Mouse (Mus musculus): Measurements from ENCODE around the gene Bhlhe23. TPM values are rescaled to one million over a fixed set of nuclear protein-coding genes. Genes with fewer than 3 reads are reported as not detected.

Gene Bhlhe23
- polyA plus RNA-seq, 1 experiment = not detected

DNA sequence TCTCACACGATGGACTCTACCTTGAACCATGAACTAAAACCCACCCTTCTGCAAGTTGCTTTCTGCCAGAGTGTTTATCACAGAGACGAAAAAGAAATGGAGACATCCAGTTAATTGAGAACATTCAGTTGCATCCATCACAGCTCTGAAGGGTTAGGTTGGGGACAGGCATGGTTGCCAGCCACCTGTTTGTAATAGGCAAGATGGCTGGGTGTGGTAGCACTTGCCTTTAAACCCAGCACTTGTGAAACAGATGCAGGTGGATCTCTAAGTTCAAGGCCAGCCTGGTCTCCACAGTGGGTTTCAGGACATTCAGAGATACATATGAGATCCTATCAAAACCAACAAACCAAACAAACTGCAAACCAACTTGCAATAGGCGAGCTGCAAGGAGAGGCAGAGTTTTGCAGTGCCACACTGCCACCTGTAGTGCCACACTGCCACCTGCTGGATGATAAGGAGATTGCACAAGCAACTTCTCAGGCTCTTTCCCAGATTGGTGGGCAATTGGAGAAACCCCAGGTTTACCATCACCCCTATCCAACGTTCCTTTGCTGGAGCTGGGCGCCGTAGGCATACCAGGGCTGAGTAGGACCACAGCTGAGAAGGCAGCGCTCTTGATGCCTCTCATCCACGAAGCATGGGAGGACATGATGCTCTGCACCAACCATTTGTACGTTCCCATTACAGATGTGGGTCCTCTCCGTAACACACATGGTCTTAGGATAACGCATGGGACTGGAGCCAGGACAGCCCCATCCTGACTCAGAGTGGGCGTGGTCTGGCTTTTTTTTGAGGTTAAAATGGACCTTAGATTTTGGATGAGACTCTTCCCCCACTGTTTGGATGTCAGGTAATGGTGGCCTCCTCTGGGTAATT lies 2.8 kb upstream of the Bhlhe23 start:
- WGBS = 23% methylated on average over 12 of the region's 12 CpGs
- DNase-seq (ENCODE audit: low read depth, low spot score) = peak; percentile 25

DNA sequence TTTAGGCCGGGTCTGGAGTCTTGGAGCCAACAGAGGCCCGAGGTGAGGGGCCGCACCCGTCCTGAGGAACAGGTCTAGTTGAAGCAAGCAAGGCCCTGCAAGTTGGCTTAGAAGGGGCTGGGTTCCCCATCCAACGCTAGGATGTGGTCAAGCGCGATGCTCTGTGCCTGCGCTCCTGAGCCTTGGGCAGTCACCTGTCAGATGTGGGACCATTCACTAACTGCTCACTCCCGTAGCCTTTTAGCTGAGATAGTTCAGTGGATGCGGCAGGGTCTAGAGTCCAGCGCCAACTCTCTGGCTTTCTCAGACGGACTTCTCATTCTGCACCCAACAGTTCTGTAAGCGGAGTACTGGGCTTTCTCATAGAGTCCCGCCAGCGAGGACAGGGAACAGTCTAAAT lies 1.1 kb downstream of the Bhlhe23 start:
- 5% methylated on average over 15 of the region's 15 CpGs for WGBS
- no peak for DNase-seq (ENCODE audit: low read depth, low spot score)

DNA sequence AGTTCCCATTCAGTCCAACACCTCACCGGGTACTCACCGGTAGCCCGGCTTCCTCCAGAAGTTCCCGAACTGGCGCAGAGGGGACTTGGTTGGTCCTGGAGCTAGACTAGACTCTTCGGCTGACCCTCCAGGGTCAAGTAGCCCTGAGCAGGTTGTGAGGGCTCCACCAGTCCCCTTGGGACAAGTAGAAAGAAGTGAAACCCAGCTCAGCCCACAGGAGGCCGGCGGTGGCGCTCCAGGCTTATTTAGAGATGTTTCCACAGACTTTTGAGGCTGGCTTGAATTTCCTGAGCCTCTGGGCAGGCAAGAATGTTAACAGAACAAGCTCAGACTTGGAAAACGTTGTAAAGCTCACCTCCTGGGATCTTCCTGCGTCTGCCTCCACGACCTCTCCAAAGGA lies 1.5 kb downstream of the Bhlhe23 start:
- WGBS = 5% methylated on average over 12 of the region's 12 CpGs
- DNase-seq (ENCODE audit: low read depth, low spot score) = no peak

DNA sequence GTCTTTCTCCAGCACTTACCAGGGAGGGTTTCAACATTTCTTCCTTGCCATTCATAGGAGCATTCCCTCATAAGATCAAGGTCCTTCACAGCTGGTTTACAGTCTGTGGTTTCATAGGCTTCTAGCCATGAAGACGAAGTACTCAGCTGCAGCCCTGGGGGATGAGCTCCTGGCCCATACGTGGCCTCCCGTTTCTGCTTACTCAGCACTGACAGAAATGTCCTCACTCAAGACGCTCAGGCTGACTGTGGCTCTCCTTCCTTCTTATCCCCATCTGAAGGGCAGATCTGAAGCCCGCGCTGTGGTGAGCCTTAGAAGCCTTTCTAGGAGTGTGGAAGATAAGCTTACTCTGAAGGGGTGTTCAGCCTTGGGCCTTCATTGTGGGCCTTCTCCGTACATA lies 11.0 kb downstream of the Bhlhe23 start:
- 68% methylated on average over 7 of the region's 7 CpGs for WGBS
- no peak for DNase-seq (ENCODE audit: low read depth, low spot score)

DNA sequence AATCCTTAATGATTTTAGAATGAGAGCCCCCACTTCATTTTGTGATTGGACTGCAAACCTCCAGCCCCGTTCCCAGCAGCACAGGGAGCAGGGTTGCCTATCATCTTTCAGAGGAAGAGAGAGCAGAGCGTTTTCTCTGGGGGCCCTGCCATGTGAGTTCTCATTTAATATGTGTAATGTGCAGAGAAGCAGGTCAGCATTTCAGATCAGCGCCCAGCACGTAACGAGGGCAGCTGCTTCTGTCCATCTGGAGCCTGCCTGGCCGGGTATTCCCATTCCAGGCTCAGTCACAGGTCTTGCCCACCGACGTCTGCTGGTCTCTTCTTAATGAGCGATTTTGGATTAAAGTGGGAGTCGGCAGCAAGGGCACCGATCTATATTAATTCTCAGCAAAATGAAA lies 11.7 kb downstream of the Bhlhe23 start:
- WGBS = 83% methylated on average over 11 of the region's 11 CpGs

DNA sequence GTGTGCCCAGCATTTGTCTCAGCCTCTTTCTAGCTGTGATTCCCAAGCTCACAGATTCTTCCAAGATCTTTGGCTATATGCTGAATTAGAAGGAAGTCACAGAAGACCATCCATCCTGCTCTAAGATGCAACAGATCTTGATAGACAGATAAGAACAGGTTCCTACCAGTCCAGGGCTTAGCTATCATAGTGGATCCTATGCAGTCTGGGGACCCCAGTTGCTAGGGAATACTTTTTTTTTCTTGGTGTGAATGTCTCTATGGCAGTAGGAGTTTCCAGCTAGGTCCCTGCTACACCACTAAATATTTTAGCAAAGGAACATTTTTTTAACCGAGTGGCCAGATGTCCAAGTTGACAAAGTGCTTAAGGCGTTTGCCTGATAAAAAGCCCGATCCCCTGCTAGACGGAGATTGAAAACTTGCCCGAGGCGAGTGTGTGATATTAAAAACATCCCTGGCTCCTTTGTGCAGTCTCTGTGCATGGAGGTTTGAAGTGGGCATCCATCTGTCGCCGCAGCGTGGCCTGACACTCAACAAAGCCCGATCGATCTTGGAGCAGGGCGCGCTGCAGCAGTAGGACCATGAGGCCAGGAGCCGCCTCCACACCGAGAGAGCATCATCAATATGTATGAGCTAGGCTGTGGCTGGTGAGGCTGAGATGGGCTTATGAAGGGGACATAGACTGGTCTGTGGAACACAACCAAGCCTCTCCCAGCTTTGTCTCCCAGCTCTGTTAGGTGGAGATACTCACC lies 18.0 kb downstream of the Bhlhe23 start:
- WGBS = 65% methylated on average over 15 of the region's 15 CpGs
- no peak for DNase-seq (ENCODE audit: low read depth, low spot score)

More for the DNA sequence above, 11.7 kb downstream of the Bhlhe23 start:
- DNase-seq (ENCODE audit: low read depth, low spot score) = no peak

DNA sequence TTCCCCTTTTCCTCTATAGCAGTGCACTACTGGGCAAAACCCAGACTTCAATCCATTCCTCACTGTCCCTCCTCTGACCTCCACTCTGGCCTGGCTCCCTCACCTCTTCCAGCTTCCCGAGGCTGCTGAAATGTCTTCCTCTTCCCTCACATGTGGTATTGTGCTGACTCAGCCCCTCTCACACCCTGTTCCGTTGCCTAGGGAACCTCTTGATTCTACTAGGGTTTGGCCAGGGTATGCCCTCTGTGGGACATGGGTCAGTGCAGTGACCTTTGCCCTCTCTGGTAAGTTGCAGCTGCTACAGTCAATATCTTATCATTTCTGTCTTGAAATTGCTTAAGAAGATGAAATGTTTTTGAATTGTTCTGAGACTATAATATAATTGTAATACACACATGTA lies 19.9 kb downstream of the Bhlhe23 start:
- DNase-seq (ENCODE audit: low read depth, low spot score) = no peak
- WGBS = 37% methylated on average over 2 of the region's 2 CpGs

DNA sequence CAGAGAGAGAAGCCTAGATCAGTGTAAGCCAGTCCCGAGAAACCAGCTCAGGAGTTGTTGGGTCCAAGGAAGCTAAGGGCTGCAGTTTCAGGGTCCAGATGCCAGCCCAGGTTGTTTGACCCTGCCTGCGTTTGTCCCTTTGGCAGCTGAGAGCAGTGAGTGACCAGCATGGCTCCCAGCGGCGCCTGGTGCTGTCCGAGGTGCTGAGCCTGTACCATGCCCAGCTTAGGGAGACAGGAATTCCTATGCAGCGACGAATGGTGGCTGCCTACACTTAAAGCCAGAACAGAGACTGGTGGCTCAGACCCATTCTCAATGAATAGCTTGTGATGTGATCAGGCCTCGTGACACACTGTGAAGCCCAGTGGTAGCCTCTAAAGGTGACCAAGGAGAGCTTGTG lies 20.8 kb downstream of the Bhlhe23 start:
- 6% methylated on average over 8 of the region's 8 CpGs for WGBS
- no peak for DNase-seq (ENCODE audit: low read depth, low spot score)

DNA sequence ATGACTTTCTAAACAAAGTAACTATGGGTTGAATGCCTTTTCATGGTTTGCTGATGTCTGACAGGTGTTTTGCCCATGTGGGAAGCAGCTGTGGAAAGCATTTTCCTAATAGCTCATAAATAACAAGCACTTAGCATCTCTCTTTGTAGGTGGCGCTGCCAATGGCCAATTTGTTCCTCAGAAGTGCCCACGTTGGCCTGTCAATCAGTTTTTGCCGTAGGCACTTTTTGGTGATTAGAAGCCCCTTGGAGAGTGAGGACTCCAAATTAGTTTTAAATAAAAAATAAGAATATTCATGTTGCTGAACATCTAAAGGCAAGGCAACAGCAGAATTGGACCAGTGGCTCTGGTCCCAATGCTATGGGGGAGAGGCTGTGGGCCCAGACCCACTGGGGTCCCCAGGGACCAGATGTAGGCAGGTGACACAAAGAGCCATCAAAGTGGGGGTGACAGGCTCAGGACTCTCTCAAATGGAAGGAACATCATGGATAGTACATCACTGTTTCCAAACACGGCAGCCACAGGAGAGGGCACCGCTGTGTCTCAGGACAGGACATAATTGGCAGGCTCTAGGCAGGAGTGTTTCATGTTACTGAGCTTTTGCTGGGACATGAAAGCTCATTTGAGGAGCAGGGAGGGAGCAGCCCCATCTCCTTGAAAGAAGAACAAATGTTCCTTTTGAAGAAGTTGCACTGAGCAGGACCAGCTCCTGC lies 21.6 kb downstream of the Bhlhe23 start:
- no peak for DNase-seq (ENCODE audit: low read depth, low spot score)
- 75% methylated on average over 5 of the region's 5 CpGs for WGBS

DNA sequence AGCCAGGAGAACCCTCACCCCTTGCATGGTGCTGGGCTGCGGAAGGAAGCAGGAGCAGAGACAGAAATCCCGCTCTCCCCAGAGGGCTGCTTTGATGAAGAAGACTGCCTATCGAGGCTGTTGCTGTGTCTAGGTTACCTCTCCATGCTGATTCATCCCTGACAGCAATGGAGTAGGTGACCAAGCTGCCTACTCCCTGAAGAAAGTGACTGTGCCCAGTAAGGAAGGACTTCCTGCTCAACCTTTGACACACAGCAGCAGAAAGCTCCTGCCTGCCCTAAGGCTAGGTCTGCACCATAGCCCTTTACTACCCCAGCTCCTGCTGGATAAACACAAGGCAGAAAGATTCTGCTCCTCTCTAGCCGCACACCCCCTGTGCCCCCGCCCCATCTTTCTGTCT lies 27.8 kb downstream of the Bhlhe23 start:
- DNase-seq (ENCODE audit: low read depth, low spot score) = no peak
- WGBS = 29% methylated on average over 5 of the region's 5 CpGs

DNA sequence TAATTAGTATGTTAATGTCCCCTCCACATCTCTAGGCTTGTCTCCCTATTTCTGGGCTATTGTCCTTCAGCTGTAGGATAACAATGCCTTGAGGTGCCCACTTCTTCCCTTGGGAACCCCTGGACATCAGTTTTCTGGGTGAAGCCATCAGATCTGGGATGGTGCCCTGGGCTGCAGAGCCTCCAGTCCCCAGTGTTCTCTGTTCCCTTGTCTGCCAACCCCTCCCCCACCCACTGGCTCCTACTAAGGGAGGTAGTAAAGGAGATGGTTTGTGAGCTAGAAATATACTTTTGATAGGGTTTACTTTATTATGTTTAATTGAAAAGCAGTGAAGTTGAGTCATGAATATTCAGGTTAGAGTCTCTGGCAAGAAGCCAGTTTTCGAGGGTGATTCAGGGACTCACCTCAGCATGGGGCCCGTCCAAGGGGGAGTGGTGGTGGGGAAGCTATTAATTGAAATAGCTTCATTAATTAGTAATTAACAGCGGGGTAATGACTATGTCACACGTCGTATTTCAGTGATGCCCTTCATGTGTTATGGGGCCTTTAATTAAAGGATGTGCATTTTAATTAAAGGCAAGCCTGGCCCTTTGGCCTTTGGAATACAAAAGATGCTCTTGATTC lies 30.0 kb downstream of the Bhlhe23 start:
- DNase-seq (ENCODE audit: low read depth, low spot score) = no peak
- WGBS = 36% methylated on average over 5 of the region's 5 CpGs

DNA sequence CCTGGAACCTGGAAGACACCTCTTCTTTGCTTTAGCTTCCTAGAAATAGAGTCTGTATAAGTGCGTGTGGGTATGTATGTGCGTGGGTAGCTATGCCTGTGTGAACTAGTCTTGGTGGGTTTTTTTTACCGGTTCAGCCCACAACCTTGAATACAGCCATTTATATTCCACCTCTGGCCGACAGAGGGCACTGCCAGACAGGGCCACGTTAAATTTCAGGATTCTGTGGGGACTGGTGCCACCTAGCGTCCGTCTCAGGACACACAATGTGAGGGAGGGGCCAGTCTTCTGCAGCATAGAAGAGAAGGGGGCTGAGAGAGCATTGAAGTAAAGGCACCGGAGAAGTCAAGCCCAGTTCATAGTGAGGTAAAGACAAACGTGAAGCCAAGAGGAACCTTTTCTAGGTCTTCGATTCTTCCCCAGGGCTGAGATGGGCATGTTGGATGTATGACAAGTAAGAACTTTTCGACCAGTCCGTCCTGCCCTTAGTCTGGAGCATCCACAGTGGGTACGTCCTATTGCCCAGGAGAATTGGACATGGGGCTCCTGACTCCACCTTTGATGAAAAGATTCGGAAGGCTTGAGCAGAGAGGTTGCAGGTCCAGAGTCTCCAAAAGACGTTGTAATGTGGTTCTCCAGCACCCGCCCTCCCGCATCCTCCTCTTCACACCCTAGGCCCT lies 31.3 kb downstream of the Bhlhe23 start:
- 30% methylated on average over 17 of the region's 17 CpGs for WGBS
- DNase-seq (ENCODE audit: low read depth, low spot score) = peak; percentile 46

DNA sequence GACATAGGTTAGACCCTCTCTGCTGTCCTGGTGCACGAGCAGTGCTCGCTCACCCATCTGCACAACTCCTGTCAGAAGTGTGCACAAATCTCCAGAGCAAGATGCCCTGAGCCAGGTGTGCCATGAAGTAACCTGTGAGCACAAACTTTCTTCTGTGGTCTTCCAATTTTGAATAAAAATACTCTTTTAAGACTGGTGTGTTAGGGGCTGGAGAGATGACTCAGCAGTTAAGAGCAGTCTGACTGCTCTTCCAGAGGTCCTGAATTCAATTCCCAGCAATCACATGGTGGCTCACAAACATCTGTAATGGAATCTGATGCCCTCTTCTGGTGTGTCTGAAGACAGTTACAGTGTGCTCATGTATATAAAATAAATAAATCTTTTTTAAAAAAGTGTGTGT lies 33.4 kb downstream of the Bhlhe23 start:
- DNase-seq (ENCODE audit: low read depth, low spot score) = no peak
- WGBS = 87% methylated on average over 2 of the region's 2 CpGs

DNA sequence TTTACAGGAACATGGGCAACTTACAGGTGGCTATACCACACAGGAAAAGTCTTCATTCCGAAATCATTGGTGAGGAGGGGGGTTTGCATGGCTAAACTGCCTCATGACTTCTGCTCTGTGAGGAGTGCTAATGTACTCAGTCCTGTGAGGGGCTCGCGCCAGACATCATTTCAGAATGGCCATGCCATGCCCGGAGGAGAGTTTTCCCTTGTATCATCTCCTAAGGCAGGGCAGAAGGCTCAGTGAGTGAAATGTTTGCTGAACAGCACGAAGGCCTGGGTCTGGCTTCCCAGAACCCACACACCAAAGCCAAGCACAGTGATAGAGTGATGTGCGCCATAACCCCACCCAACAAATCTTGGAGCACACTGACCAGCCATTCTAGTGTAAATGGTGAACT lies 33.9 kb downstream of the Bhlhe23 start:
- WGBS = 83% methylated on average over 6 of the region's 6 CpGs
- no peak for DNase-seq (ENCODE audit: low read depth, low spot score)

DNA sequence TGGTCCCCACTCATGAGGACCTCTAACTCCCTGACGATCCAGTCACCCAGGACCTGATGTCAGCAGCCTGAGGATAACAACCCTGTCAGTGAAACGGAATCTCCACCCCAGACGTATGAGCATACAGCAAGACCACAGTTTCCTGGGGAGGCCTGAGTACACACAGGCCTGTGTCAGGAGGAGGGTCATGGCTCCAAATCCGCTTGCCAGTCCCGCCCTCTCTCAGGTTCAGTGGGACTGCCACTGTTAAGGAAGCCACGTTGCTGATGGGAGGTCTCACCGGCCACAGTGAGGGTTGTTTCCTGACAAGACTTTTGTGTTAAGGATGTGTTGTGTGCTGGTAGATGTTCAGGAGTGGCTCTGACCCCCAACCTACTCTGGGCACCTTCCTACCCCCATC lies 35.3 kb downstream of the Bhlhe23 start:
- DNase-seq (ENCODE audit: low read depth, low spot score) = no peak
- WGBS = 66% methylated on average over 7 of the region's 7 CpGs

DNA sequence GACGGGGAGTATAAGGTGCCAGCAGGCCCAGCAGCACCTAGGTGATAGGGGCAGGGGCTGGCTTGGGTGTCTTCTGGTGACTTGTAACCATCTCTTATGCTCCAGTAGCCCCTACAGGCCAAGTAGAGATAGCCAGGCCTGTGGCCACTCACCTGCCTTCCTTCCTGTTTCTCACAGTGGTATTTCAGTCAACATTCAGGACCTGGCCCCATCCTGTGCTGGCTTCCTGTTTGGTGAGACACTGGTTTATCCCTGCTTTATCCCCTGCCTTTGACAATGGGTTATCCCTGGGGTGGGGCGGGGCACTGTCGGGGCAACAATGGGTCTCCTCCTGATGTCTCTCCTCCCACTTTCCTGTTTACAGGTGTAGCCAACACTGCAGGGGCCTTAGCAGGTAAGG lies 36.4 kb downstream of the Bhlhe23 start:
- no peak for DNase-seq (ENCODE audit: low read depth, low spot score)

DNA sequence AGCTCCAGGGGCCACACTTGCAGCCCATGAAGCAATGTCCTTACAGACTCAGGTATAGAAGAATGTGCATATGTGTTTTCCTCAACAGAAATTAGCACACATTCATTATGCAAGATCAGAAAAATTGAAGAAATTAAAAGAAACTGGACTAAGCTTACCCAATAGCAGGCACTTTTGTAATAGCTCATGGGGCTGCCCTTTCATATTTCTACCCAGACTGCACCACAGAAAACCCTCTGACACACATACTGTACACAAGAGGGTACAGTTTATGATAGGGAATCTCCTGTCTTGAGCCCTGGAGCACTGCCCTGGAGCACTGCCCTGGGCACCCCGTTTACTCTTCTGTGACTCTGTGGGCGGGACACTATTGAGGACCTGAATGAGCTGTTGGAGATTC lies 38.7 kb downstream of the Bhlhe23 start:
- 69% methylated on average over 2 of the region's 2 CpGs for WGBS

More for the DNA sequence above, 36.4 kb downstream of the Bhlhe23 start:
- WGBS = 45% methylated on average over 3 of the region's 3 CpGs

DNA sequence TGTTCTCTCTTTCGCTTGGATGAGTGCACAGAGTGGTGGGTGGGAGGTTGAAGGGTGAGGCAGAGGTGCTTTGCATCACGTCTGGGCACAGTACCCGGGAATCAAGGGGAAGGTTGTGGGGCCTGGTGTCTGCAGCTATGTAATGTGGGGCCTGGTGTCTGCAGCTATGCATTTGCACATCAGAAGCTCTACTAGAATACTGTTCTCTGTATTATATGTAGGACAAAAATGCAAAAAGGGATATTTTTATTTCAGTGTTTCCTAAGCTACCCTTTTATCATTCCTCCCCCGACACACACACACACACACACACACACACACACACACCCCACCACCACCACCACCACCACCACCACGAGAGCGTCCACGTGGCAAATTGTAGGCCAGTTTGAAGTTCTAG lies 41.5 kb downstream of the Bhlhe23 start:
- DNase-seq (ENCODE audit: low read depth, low spot score) = no peak
- WGBS = 89% methylated on average over 7 of the region's 7 CpGs

More for the DNA sequence above, 38.7 kb downstream of the Bhlhe23 start:
- no peak for DNase-seq (ENCODE audit: low read depth, low spot score)

DNA sequence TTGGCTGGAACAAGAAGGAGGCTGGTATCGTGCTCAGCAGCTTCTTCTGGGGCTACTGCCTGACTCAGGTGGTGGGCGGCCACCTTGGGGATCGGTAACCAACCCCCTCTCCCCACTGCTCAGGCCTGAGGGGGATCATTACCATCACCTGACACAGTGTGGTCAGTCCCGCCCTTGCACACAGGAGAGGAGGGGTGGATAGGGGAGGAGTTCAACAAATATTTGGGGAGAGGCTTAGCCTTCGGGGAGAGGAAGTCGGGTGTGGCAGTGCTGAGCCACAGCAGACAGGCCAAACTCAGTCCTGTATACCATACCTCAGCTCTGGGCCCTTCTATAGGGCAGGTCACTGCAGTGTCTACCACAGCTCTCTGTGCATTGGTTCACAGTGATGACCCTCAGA lies 44.7 kb downstream of the Bhlhe23 start:
- DNase-seq (ENCODE audit: low read depth, low spot score) = no peak

More for the DNA sequence above, 44.7 kb downstream of the Bhlhe23 start:
- whole genome bisulfite sequencing = 32% methylated on average over 6 of the region's 6 CpGs

Data from large intestine, adult 2 months (tissue).